Mouse (Mus musculus): ENCODE data around the gene Csf3.
"Not testable (repeated sequence)": the region's sequence is repeated elsewhere in the genome, so short reads cannot be mapped to it uniquely, and the experiment has no call there.

The Csf3 gene

DNA sequence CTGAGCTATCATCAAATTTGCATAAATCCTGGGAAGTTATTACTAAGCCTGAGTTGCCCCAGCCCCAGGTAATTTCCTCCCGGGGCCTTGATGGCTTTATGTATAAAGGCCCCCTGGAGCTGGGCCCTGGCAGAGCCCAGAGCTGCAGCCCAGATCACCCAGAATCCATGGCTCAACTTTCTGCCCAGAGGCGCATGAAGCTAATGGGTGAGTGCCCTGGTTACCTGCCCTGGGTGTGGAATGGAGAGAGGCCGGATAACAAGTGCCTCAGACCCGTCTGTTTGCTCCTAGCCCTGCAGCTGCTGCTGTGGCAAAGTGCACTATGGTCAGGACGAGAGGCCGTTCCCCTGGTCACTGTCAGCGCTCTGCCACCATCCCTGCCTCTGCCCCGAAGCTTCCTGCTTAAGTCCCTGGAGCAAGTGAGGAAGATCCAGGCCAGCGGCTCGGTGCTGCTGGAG lies at the start of gene Csf3:
Gene Csf3 (plus strand): TSS at position 51 of the 458 bp plus-strand sequence.
- DNase-seq (ENCODE audit: low spot score) = no peak

DNA sequence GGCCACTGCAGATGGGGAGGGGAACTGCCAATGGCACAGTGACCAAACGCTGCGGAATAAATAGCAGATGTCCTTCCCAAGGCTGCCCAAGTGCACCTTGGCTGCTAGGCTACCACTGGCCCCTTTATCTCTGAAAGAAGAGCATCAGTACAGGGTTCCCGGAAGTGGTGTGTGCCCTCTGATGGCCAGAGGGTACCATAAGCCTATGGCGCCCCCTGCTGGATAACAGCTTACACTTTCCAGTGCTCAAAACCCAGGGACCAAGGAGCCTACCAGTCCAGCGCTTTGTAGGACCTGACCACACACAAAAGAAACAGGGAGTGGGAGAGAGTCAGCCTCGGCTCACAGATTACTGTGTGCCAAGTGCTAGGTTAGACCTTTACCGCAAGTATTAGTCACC lies 46.0 kb upstream of the Csf3 start:
- DNase-seq (ENCODE audit: low spot score) = peak; percentile 31

DNA sequence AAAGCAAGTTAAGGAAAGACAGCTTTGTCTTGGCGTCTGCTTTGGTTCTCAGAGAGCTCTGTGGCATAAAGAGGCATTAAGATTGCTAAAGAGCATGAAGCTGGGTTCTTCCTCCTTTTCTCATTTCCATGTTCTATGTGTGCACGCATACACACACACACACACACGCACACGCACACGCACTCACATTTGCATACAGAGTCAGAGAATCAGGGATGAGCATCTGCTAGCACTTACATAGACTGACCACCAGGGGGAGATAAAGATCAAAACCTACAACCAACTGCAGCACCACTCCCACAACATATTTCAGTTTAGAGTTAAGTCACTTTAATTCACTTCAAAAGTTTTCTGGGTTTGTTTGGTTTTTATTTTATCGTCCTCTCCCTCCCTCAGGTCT lies 40.5 kb upstream of the Csf3 start:
- no peak for DNase-seq (ENCODE audit: low spot score)

DNA sequence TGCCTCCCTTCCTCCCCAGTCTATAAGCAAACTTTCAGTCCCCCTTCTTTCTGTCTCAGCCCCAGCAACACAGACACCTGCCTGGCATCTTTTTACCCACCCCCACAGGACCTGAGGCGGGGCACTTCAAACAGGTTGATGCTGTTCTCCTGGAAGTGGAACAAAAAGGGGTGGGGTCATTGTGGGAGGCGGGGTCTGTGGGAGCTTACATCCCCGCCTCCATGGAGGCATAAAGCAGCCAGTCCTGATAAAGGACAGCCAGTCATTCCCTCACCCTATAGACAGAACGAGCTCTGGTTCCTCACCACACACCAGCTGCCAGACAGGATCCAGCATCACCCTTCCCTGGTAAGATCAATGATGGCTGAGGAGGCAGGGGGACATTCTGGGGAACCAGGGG lies 37.0 kb upstream of the Csf3 start, which contains the start of gene Gsdma:
Gene Gsdma (plus strand): TSS at position 261 of the 400 bp plus-strand sequence.
- no peak for DNase-seq (ENCODE audit: low spot score)

DNA sequence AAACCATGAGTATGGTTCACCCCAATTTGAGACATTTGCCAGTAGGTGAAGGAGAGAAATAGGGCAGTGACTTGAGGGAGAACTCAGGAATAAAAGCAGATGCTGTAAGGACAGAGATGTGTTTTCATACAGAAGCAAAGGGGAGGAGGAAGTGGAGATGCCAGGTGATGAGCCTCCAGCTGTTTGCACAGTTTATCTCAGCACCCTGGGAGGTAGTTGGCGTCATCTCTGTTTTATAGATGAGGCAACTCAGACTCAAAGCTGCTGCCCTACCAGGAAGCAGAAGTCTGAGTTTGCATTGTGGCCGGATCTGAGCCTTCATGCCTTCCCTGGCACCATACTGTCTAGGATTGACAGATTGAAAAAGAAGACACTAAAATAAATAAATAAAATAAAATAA lies 32.1 kb upstream of the Csf3 start:
- DNase-seq (ENCODE audit: low spot score) = no peak

DNA sequence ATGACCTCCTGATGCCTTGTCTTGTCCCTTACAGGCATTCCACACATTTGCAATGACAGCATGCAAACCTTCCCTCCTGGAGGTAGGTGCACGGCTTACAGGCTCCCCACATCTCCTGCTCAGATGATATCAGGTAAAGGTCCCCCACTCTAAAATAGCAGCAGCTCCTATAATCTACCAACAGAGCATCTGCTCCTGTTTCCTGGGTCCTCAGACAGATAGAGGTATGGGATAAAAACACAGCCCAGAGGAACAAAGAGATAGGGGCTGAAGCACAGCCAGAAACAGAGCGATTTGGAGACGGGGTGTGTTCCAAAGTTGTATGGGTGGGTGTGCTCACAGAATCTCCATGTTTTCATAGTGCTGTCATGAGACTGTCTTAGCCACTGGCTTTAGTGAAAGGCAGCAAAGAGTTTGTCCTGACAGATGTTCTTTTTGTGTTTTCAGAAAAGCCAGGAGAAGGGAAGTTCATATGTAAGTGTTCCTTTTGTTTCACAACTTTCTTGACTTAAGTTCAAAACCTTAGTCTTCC lies 29.7 kb upstream of the Csf3 start:
- DNase-seq (ENCODE audit: low spot score) = no peak

DNA sequence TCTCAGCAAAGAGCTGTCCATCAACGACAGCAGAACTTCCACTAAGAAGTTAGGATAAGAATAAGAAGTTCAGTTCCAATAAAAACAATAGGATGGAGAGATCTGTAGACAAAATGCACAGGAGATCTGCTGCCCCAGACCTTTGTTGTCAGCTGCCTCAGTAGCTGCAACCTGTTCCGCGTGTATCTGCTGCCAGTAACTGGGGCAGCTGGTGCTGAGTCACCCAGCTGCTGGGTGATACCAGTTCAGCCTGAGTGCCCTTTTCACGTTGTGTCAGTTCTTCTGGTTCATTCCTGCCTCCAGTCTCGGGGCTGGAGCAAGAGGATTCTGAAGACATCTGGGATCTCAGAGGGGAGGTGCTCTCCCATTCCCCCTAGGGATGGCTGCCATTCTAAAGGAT lies 29.2 kb upstream of the Csf3 start:
- DNase-seq (ENCODE audit: low spot score) = no peak

DNA sequence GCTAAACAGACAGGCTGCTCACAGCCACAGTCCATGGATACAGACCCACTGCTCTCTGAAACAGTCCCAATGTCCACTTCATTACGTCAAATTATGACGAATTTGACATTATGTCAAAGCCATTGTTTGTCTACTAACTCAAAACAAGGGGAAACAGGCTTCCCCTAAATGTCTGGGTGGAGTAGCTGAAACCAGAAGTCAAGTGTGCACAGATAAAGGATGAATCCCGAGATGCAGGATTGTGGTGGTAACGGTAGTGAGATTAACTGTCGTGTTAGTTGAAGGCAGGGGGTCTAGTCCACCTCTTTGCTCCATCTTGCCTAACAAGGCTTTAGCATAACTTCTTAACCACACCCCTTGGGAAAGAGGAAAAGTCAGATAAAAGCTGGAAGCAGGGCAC lies 28.6 kb upstream of the Csf3 start:
- DNase-seq (ENCODE audit: low spot score) = no peak

DNA sequence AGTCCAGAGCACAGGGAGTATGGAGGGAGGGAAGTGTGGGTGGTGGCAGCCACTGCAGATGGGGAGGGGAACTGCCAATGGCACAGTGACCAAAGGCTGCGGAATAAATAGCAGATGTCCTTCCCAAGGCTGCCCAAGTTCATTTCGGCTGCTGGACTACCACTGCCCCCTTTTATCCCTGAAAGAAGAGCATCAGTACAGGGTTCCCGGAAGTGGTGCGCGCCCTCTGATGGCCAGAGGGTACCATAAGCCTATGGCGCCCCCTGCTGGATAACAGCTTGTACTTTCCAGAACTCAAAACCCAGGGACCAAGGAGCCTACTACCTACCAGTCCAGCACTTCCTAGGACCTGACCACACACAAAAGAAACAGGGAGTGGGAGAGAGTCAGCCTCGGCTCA lies 27.9 kb upstream of the Csf3 start:
- peak; percentile 58 for DNase-seq (ENCODE audit: low spot score)

DNA sequence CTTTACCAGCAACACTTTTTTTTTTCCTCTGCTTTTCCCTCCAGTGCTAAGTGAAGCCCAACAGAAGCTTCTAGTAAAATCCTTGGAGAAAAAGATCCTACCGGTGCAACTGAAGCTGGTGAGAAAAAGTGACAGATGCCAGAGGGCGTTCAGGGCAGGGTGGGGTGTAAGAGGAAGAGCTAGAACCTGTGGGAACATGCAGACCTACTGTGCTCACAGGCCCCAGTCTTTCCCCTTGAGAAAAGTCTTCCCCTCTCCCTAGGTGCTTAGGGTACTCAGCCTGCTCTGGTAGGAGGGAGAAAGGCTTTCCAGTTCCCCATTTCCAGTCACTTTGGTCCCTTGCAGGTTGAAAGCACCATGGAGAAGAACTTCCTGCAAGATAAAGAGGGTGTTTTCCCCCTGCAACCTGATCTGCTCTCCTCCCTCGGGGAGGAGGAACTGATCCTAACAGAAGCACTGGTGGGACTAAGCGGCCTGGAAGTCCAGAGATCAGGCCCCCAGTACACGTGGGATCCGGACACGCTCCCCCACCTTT lies 25.2 kb upstream of the Csf3 start:
- DNase-seq (ENCODE audit: low spot score) = no peak

DNA sequence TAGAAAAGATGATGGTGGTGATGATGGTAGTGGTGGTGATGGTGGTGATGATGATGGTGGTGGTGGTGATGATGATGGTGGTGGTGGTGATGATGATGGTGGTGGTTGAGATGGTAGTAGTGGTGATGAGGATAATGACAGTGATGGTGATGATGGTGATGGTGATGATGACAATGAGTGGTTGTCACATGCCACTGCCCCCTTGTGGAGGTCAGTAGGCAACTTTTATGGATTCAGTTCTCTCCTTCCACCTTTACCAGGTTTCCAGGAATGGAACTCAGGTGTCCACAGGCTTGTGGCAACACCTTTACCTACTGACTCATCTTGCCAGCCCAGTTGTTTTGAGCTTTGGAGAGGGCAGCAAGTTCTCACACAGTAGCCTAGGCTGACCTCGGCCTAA lies 21.0 kb upstream of the Csf3 start:
- DNase-seq (ENCODE audit: low spot score) = no peak

DNA sequence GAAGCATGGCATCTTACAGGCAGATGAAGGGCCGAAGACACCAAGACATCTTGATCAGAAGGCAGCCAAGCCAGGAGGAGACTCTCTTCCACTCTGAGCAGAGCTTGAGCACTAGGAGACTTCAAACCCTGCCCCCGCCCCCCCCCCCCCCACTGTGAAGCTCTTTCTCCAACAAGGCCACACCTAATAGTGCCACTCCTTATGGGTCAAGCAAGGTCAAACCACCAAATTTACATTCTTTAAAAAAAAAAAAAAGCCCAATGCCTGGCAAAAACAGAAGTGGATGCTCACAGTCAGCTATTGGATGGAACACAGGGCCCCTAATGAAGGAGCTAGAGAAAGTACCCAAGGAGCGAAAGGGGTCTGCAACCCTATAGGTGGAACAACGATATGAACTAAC lies 20.5 kb upstream of the Csf3 start:
- DNase-seq (ENCODE audit: low spot score) = not testable (repeated sequence)

DNA sequence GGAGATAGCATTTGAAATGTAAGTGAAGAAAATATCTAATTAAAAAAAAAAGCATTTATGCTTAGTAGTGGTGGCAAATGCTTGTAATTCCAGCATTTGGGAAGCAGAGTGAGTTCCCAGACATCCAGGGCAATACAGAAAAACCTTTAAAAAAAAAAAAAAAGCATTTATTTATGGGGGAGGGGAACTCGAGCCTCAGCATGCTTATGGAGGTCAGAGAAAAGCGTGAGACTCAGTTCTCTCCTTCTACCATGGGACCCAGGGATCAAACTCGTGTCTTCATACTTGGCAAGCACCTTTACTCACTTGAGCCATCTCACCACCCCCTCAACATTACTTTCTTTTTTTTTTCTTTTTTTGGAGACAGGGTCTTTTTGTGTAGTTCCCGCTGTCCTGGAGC lies 19.9 kb upstream of the Csf3 start:
- DNase-seq (ENCODE audit: low spot score) = no peak

DNA sequence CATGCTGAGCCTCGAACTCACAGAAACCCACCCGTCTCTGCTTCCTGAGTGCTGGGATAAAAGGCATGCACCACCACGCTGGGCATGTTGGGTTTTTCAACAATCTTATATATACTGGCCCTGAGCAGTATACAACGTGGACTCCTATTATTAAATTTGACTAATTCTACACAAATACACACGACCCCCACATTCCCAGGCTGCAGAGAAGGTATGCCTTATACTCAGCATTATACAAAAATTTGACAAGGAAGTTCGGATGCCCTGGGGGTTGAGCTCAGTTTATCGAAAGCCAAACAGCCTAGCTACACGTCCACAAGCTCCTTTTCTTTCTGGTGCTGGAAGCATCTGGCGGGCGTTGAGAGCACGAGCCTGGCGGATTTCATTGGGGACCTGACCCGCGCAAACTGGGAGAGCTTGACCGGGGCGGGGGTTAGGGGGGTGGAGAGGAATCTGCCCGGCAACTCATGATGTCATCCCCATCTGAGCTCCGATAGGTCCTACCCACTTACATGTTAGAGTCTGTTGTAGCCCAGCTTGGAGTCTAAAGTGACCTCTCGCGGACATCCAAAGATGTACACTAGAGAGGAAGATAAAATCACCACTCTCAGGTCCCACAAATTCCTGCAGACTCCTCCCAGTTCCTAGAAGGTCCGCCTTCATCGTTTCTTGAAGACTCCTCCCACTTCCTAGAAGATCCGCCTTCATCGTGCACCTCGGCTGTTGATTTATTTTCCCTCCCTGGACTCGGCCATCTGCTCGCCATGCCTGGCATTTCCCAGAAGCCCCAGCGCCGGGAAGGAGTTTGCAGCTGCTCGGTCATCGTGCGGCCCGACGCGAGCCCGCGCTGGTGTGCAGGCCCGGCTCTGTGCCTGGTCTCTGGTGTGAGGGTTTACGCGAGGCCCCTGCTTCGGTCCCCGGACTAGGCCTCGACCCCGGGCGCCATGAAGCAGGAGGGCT lies 19.0 kb upstream of the Csf3 start, which contains the start of gene Psmd3:
Gene Psmd3 (plus strand): TSS at position 769 of the 960 bp plus-strand sequence.
- peak; percentile 98 for DNase-seq (ENCODE audit: low spot score)

DNA sequence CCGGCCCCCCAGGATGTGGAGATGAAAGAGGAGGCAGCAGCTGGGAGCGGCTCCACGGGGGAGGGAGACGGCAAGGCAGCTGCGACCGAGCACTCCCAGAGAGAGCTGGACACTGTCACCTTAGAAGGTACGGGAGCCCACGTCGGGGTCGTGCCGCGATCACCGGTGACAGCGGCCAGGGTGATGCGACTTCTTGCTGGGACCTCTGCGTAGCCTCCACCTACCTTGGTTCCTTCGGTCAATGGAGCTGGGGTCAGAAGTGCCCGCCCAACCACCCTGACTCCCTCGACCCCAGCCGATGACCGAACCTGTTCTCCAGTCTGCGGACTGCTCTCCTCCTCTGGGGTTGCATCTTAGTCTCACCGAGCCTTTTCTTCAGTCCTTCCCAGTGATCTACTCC lies 18.3 kb upstream of the Csf3 start:
- DNase-seq (ENCODE audit: low spot score) = no peak

DNA sequence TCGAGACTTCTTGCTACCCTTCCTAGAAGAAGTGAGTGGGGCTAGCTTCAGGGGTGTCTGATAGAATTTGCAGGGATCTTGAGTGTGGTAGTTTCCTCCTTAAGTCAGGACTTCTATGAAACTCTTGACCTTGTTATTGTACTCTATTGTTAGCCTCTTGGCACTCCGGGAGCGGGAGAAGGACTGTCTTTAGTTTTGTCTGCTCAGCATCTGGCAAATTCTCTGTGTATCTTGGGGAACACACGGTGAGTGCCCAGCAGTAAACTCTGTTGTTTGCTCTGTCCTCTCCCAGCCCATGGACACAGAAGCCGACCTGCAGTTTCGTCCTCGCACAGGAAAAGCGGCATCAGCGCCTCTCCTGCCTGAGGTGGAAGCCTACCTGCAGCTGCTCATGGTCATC lies 15.4 kb upstream of the Csf3 start:
- DNase-seq (ENCODE audit: low spot score) = no peak

DNA sequence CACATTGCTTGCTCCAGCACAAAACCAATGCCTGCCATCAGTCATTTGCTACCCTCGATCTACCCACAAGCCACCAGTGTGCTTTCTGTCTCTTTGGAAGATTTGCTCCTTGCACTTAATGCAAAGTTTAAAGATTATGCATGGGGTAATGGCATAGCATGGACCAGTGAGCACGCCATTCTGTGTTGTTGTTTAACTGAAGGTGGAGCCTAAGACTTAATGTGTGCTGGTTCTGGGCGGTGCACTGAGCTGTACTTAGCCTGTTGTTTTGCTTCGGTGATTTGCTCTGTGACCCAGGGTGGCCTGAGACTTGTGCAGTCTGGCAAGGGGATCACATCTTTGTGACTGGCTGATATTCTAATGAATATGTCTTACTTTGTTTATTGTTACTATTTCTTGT lies 14.1 kb upstream of the Csf3 start:
- DNase-seq (ENCODE audit: low spot score) = no peak

DNA sequence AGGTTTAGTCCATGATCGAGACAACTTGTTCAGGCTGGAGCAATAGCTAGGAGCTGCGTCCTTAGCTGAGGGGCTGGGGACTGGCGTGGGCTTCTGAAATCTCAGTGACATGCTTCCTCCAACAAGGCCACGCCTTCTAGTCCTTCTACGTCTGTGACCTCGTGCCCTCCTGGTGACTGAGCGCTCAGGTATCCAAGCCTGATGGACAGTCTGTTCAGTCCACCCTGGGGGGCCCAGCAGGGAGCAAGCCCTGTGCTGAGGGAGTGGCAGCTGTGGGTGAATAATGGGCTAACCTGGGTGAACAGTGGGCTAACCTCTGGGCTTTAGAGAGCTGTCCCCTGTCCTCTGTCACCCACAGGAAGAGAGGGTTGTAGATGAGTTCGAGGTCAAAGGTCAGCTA lies 13.1 kb upstream of the Csf3 start:
- no peak for DNase-seq (ENCODE audit: low spot score)

DNA sequence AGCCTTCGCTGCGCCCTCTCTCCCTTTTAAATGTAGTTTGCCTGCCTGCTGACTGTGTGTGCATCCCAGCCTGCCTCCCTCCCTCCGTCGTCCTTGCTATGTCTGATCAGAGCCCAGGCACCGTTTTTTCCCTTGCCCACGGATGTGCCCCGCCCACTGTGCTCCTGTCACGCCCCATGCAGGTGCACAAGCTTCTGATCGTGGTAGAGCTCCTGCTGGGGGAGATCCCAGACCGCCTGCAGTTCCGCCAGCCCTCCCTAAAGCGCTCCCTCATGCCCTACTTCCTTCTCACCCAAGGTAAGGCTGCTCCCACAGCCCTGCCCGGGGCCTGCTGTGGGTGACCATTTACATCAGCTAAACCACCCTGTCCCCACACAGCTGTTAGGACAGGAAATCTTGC lies 7.9 kb upstream of the Csf3 start:
- no peak for DNase-seq (ENCODE audit: low spot score)

DNA sequence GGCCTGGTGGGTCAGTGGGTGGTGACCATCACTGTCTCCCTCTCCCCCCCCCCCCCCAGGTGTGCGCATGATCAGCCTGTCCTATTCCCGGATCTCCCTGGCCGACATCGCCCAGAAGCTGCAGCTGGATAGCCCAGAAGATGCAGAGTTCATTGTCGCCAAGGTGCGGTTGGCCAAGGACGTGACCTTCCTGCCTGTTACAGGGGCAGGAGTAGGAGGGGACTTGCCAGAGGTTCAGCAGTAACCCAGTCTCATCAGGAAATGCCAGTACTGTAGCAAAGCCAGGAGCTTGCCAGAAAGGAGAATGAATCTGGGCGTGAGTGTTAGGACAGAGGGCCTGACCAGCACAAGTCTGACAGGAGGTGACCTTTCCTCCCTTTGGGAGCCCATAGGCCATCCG lies 7.3 kb upstream of the Csf3 start:
- DNase-seq (ENCODE audit: low spot score) = no peak

DNA sequence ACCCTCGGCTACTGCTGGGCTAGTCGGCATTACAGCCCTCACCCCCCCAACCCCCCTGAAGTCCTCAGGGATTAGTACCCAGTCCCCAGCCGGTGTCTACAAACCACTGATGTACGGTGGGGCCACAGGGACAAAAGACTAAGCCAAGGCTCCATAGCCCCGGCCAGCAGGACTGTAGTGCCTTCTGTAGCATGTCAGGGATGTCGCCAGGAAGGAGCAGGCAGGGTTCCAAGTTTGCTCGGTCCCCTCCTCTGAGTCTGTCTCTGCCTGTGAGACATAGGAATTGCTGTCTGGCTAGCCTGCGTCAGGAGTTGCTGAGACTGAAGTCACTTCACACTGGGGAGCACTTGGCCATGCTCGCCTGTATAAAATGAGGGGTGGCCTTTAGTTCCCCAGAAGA lies 6.8 kb upstream of the Csf3 start:
- DNase-seq (ENCODE audit: low spot score) = no peak

DNA sequence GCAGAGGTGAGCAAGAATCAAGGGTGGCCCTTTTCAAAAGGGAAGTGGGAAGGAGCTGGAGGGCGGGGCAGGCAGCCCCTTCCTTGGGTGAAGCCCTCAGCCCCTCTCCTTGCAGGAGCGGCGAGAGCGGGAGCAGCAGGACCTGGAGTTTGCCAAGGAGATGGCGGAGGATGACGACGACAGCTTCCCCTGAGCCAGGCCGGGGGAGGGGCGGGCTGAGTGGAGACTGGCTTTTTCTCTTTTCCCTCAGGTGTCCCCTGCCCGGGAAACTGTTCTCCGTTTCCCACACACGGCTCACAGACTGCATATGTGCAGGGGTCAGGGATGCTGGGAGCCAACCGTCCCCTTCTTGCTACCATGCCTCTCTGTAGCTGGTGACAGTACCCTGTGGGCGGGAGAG lies 5.7 kb upstream of the Csf3 start:
- DNase-seq (ENCODE audit: low spot score) = no peak

All from spleen, adult 12 weeks (tissue).